9 mouse cellular contexts compared by ENCODE assay signal in the genomic region with DNA sequence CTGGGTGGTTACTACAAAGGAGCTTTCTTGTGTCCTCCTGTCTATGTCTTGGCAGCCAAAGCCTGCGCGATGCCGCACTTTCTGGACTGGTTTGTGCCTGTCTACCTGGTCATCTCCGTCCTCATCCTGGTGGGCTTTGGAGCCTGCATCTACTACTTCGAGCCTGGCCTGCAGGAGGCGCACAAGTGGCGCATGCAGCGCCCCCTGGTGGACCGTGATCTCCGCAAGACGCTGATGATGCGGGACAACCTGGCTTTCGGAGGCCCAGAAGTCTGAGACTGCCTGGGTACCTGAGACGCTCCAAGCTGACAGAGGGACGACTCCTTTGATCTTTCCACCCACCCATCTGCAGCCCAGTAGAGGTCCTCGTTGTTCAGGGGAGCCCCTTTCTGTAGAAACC. TPM values are rescaled to one million over a fixed set of nuclear protein-coding genes. Genes with fewer than 3 reads are reported as not detected.
DNase-seq lines count a peak whose midpoint lies in the region; ATAC-seq and TF ChIP-seq lines count a peak whose summit lies in the region.
"Had no signal": no experiment of that assay in that cellular context is flagged by ENCODE, and none has a peak within 500 bp of the region (broad histone marks: within the 10 kb centered on the region; RNA-seq: fewer than 3 reads in every experiment).

No protein-coding gene starts in this region.

- peak; percentile 99 for TF ChIP-seq CTCF in lung, postnatal 0 days (IDR thresholded peaks at IDR 0.05)

- no peaks in the 10 kb centered on the region for H3K9me3 ChIP-seq in forebrain, embryonic 11.5 days (ENCODE audit: control insufficient read depth, low read length)
- no peaks in the 10 kb centered on the region for H3K9me3 ChIP-seq in forebrain, embryonic 16.5 days (ENCODE audit: control insufficient read depth, low read length)
- H3K9me3 ChIP-seq in lung, postnatal 0 days (ENCODE audit: low read length), result no peaks in the 10 kb centered on the region
- H3K9me3 ChIP-seq: limb, embryonic 15.5 days had no signal

- peak; percentile 88 for DNase-seq in forebrain, embryonic 11.5 days (ENCODE audit: low spot score)
- DNase-seq in urinary bladder, postnatal 25 days (ENCODE audit: low spot score), result peak; percentile 58
- no peak for DNase-seq in urinary bladder, adult 2 months (ENCODE audit: low spot score)
- DNase-seq in kidney, postnatal 10 days, result peak; percentile 84
- peak; percentile 52 for DNase-seq in lung, postnatal 0 days (ENCODE audit: low spot score)
- DNase-seq in spleen, adult 12 weeks (ENCODE audit: low spot score), result peak; percentile 55

- no peaks in the 10 kb centered on the region for H3K27me3 ChIP-seq in forebrain, embryonic 11.5 days (ENCODE audit: control insufficient read depth, insufficient read depth, low read length)
- H3K27me3 ChIP-seq in forebrain, embryonic 16.5 days (replicated peaks; ENCODE audit: control insufficient read depth, insufficient read depth, low read length), result no peaks in the 10 kb centered on the region
- H3K27me3 ChIP-seq in lung, postnatal 0 days (replicated peaks; ENCODE audit: insufficient read depth, low read length), result no peaks in the 10 kb centered on the region
- H3K27me3 ChIP-seq: limb, embryonic 15.5 days had no signal

- peaks cover 13% of the 10 kb centered on the region; the same call in 1 of the 2 replicates for H3K4me1 ChIP-seq in forebrain, embryonic 11.5 days (replicated peaks; ENCODE audit: control insufficient read depth, insufficient read depth, low read length)
- H3K4me1 ChIP-seq in forebrain, embryonic 16.5 days (replicated peaks; ENCODE audit: control insufficient read depth, insufficient read depth, low read length), result peaks cover 27% of the 10 kb centered on the region
- H3K4me1 ChIP-seq in lung, postnatal 0 days (ENCODE audit: insufficient read depth, low read depth, low read length), result no peaks in the 10 kb centered on the region

- no peak for TF ChIP-seq EP300 in lung, postnatal 0 days (IDR thresholded peaks at IDR 0.05)

- ATAC-seq in forebrain, embryonic 11.5 days (replicated peaks; ENCODE audit: low FRiP score), result no peak
- no peak for ATAC-seq in forebrain, embryonic 16.5 days
- ATAC-seq in common myeloid progenitor, adult 5-6 weeks (replicated peaks; ENCODE audit: low read depth, poor library complexity, severe bottlenecking), result peak; percentile 85
- no peak for ATAC-seq in lung, postnatal 0 days

- H3K27ac ChIP-seq in forebrain, embryonic 11.5 days (ENCODE audit: low read depth, low read length), result no peak overlapping the region
- H3K27ac ChIP-seq in forebrain, embryonic 16.5 days (ENCODE audit: low read length), result no peak overlapping the region
- no peak overlapping the region for H3K27ac ChIP-seq in lung, postnatal 0 days (ENCODE audit: low read length)
- H3K27ac ChIP-seq: limb, embryonic 15.5 days had no signal

- no peaks in the 10 kb centered on the region for H3K36me3 ChIP-seq in forebrain, embryonic 11.5 days (ENCODE audit: control insufficient read depth, insufficient read depth, low read length)
- no peaks in the 10 kb centered on the region for H3K36me3 ChIP-seq in forebrain, embryonic 16.5 days (ENCODE audit: control insufficient read depth, insufficient read depth)
- H3K36me3 ChIP-seq in lung, postnatal 0 days (ENCODE audit: insufficient read depth, low read length), result no peaks in the 10 kb centered on the region
- H3K36me3 ChIP-seq: limb, embryonic 15.5 days had no signal

- no peak overlapping the region for H3K9ac ChIP-seq in forebrain, embryonic 11.5 days (ENCODE audit: low read length)
- no peak overlapping the region for H3K9ac ChIP-seq in forebrain, embryonic 16.5 days (replicated peaks; ENCODE audit: low read depth, low read length)
- no peak overlapping the region for H3K9ac ChIP-seq in lung, postnatal 0 days (replicated peaks; ENCODE audit: low read depth)
- H3K9ac ChIP-seq: limb, embryonic 15.5 days had no signal

- H3K4me3 ChIP-seq in forebrain, embryonic 11.5 days (ENCODE audit: low read depth, low read length), result no peak overlapping the region
- H3K4me3 ChIP-seq in forebrain, embryonic 16.5 days (replicated peaks; ENCODE audit: low read length), result no peak overlapping the region
- H3K4me3 ChIP-seq in lung, postnatal 0 days (ENCODE audit: low read depth, low read length), result no peak overlapping the region
- H3K4me3 ChIP-seq: limb, embryonic 15.5 days had no signal

- no peak overlapping the region for H3K4me2 ChIP-seq in forebrain, embryonic 11.5 days (ENCODE audit: low read depth, low read length, severe bottlenecking)
- no peak overlapping the region for H3K4me2 ChIP-seq in forebrain, embryonic 16.5 days (ENCODE audit: low read length)
- H3K4me2 ChIP-seq in lung, postnatal 0 days (replicated peaks; ENCODE audit: low read depth, low read length), result no peak overlapping the region
- H3K4me2 ChIP-seq: limb, embryonic 15.5 days had no signal

- WGBS in forebrain, embryonic 11.5 days, result 13% methylated on average over 16 of the region's 16 CpGs
- 13% methylated on average over 16 of the region's 16 CpGs for WGBS in forebrain, embryonic 16.5 days
- 14% methylated on average over 16 of the region's 16 CpGs for WGBS in lung, postnatal 0 days

RNA-seq across cellular contexts. Expression of a gene that starts 7.3 kb away (rescaled TPM):
- 2.2 and 2.4 TPM in 2 replicates for polyA plus RNA-seq in forebrain, embryonic 11.5 days (2014; fragmentation: Nextera tagmentation; extraction: Ambion mirVana)
- 17.0 and 18.6 TPM in 2 replicates for polyA plus RNA-seq in forebrain, embryonic 16.5 days (2015; fragmentation: Nextera tagmentation; extraction: Ambion mirVana)
- polyA plus RNA-seq in urinary bladder, adult 2 months (2012; rRNA removed), result 0.06 and 0.10 TPM in 2 replicates
- not detected in 2 replicates for total RNA-seq in common myeloid progenitor, adult 5-6 weeks (2017)
- polyA plus RNA-seq in lung, postnatal 0 days (2015; fragmentation: Nextera tagmentation; extraction: Ambion mirVana), result not detected in 2 replicates
- polyA plus RNA-seq: limb, embryonic 15.5 days had no signal

RNA-seq across cellular contexts. Expression of a gene that starts 15.0 kb away (rescaled TPM):
- 91.6 and 100 TPM in 2 replicates for polyA plus RNA-seq in forebrain, embryonic 11.5 days (2014; fragmentation: Nextera tagmentation; extraction: Ambion mirVana)
- 29.8 and 34.6 TPM in 2 replicates for polyA plus RNA-seq in forebrain, embryonic 16.5 days (2015; fragmentation: Nextera tagmentation; extraction: Ambion mirVana)
- 4.6 and 6.1 TPM in 2 replicates for polyA plus RNA-seq in urinary bladder, adult 2 months (2012; rRNA removed)
- total RNA-seq in common myeloid progenitor, adult 5-6 weeks (2017), result 19.4 and 30.6 TPM in 2 replicates
- polyA plus RNA-seq in lung, postnatal 0 days (2015; fragmentation: Nextera tagmentation; extraction: Ambion mirVana), result 3.9 and 4.3 TPM in 2 replicates

RNA-seq across cellular contexts. Expression of a gene that starts 15.2 kb away (rescaled TPM):
- 157 and 162 TPM in 2 replicates for polyA plus RNA-seq in forebrain, embryonic 11.5 days (2014; fragmentation: Nextera tagmentation; extraction: Ambion mirVana)
- 427 TPM in 2 replicates for polyA plus RNA-seq in forebrain, embryonic 16.5 days (2015; fragmentation: Nextera tagmentation; extraction: Ambion mirVana)
- polyA plus RNA-seq in urinary bladder, adult 2 months (2012; rRNA removed), result 1.0 and 1.2 TPM in 2 replicates
- total RNA-seq in common myeloid progenitor, adult 5-6 weeks (2017), result 0.23 and 0.44 TPM in 2 replicates
- polyA plus RNA-seq in lung, postnatal 0 days (2015; fragmentation: Nextera tagmentation; extraction: Ambion mirVana), result 0.11 and 0.26 TPM in 2 replicates

RNA-seq across cellular contexts. Expression of a gene that starts 35.3 kb away (rescaled TPM):
- 0.35 and 0.64 TPM in 2 replicates for polyA plus RNA-seq in forebrain, embryonic 11.5 days (2014; fragmentation: Nextera tagmentation; extraction: Ambion mirVana)
- 0.10 and 0.25 TPM in 2 replicates for polyA plus RNA-seq in forebrain, embryonic 16.5 days (2015; fragmentation: Nextera tagmentation; extraction: Ambion mirVana)
- polyA plus RNA-seq in urinary bladder, adult 2 months (2012; rRNA removed), result 0.15 and 0.16 TPM in 2 replicates
- total RNA-seq in common myeloid progenitor, adult 5-6 weeks (2017), result 2.7 and 5.9 TPM in 2 replicates
- polyA plus RNA-seq in lung, postnatal 0 days (2015; fragmentation: Nextera tagmentation; extraction: Ambion mirVana), result 0.07 and 0.49 TPM in 2 replicates

RNA-seq across cellular contexts. Expression of a gene that starts 39.2 kb away (rescaled TPM):
- 0.19 TPM in 1 of 2 replicates, not detected in the other for polyA plus RNA-seq in forebrain, embryonic 11.5 days (2014; fragmentation: Nextera tagmentation; extraction: Ambion mirVana)
- 0.15 TPM in 1 of 2 replicates, not detected in the other for polyA plus RNA-seq in forebrain, embryonic 16.5 days (2015; fragmentation: Nextera tagmentation; extraction: Ambion mirVana)
- not detected in 2 replicates for polyA plus RNA-seq in urinary bladder, adult 2 months (2012; rRNA removed)
- not detected in 2 replicates for total RNA-seq in common myeloid progenitor, adult 5-6 weeks (2017)
- 0.19 TPM in 1 of 2 replicates, not detected in the other for polyA plus RNA-seq in lung, postnatal 0 days (2015; fragmentation: Nextera tagmentation; extraction: Ambion mirVana)

Comparison
In these comparisons a context has a peak if more than half of its experiments do, and no peak if none do; other contexts are left out.
1. RNA of a gene that starts 15.2 kb away (polyA plus RNA-seq): 427 TPM in forebrain, embryonic 16.5 days and 157 to 162 TPM in forebrain, embryonic 11.5 days; 1.0 to 1.2 TPM in urinary bladder, adult 2 months and 0.11 to 0.26 TPM in lung, postnatal 0 days; every median in the first group is over 10 times any median in the second.